Mouse (Mus musculus): Measurements from ENCODE around the gene Gmps. TPM values are rescaled to one million over a fixed set of nuclear protein-coding genes. Genes with fewer than 3 reads are reported as not detected.

Gene Gmps
- total and polyA plus RNA-seq, 2 experiments from 2014 or later = 40.9 to 46.2 TPM

DNA sequence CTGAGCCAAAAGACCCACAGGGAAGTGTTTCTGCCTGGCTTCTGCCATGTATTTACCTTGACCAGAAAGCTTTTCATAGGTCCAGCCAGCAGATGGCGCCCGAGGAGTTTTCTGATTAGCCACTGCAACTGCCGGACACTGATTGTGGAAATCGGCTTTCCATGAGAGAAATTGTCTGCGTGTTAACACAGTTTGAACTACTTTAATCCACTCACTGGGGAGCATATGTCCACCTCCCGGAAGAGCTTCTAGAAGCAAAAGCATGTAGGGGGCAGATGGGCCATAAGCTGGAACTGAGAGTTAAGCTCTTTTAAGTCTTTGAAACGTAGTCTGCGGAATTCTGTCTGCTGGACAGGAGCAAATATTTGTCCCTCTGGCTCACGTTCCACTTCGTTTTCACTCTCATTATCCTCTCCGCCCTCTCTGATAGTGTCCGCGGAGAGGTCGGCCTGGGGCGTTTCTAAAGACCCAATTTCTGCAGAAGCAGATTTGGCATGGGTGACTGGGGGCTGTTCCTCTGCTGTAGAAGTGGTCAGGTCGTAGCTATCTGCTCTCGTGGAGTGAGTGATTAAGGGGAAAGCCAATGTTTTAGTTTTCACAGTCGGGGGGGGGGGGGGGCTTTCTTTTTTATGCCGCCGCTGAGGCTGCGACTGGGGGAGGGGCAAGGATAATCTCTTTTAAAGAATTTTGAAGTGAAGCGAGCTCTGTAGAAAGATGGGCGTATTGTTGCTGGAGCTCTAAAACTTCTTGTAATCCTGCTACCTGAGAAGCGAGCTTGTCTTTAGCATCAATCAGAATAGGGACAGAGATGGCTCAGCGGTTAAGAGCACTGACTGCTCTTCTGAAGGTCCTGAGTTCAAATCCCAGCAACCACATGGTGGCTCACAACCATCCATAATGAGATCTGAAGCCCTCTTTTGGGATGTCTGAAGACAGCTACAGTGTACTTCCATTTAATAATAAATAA, 64.2 kb downstream of the Gmps start:
- no peaks in the 10 kb centered on the region for H3K36me3 ChIP-seq (ENCODE audit: insufficient read depth, low read length)
- peak; percentile 91 for TF ChIP-seq CTCF (IDR thresholded peaks at IDR 0.05)
- H3K27me3 ChIP-seq (ENCODE audit: insufficient read depth, low read length) = no peaks in the 10 kb centered on the region
- ATAC-seq (ENCODE audit: low FRiP score) = peak; percentile 90
- peak overlapping the region; percentile 88 for H3K4me2 ChIP-seq (ENCODE audit: low read depth, low read length, poor library complexity, severe bottlenecking)
- 0 out of 2 replicates have a peak overlapping the region, but pooled peaks have one; percentile 33 for H3K9ac ChIP-seq (replicated peaks; ENCODE audit: low read length, poor library complexity, severe bottlenecking)
- 4% methylated on average over 25 of the region's 25 CpGs for WGBS
- H3K4me1 ChIP-seq (ENCODE audit: insufficient read depth, low read length) = no peaks in the 10 kb centered on the region
- DNase-seq (ENCODE audit: low spot score) = peak; percentile 95
- no peak overlapping the region for H3K27ac ChIP-seq (ENCODE audit: low read depth, low read length)
- H3K9me3 ChIP-seq (ENCODE audit: low read length) = no peaks in the 10 kb centered on the region
- H3K4me3 ChIP-seq (ENCODE audit: low read depth, low read length) = peak overlapping the region; percentile 40

Other genes with a start within 250 kb of the Gmps start
- gene Plch1, start 76.6 kb upstream of the Gmps start, total RNA-seq (2014; rRNA removed) = 19.2 and 23.5 TPM in 2 replicates
- 5.4 and 5.6 TPM in 2 replicates for gene Plch1, start 76.6 kb upstream of the Gmps start, polyA plus RNA-seq (2015; fragmentation: Nextera tagmentation; extraction: Ambion mirVana)
- gene E130311K13Rik, start 46.6 kb upstream of the Gmps start, total RNA-seq (2014; rRNA removed) = 10.3 and 10.6 TPM in 2 replicates
- 10.9 and 11.6 TPM in 2 replicates for gene E130311K13Rik, start 46.6 kb upstream of the Gmps start, polyA plus RNA-seq (2015; fragmentation: Nextera tagmentation; extraction: Ambion mirVana)
- gene Slc33a1, start 11.3 kb upstream of the Gmps start, total RNA-seq (2014; rRNA removed) = 51.7 and 54.5 TPM in 2 replicates
- 15.7 and 16.0 TPM in 2 replicates for gene Slc33a1, start 11.3 kb upstream of the Gmps start, polyA plus RNA-seq (2015; fragmentation: Nextera tagmentation; extraction: Ambion mirVana)
- gene Vmn2r1, start 105.4 kb downstream of the Gmps start, total RNA-seq (2014; rRNA removed) = 0.49 and 0.85 TPM in 2 replicates
- gene Vmn2r1, start 105.4 kb downstream of the Gmps start, polyA plus RNA-seq (2015; fragmentation: Nextera tagmentation; extraction: Ambion mirVana) = 0.09 and 0.14 TPM in 2 replicates
- gene Vmn2r2, start 165.8 kb downstream of the Gmps start, total RNA-seq (2014; rRNA removed) = 0.52 TPM in 1 of 2 replicates, not detected in the other
- 0.04 TPM in 1 of 2 replicates, not detected in the other for gene Vmn2r2, start 165.8 kb downstream of the Gmps start, polyA plus RNA-seq (2015; fragmentation: Nextera tagmentation; extraction: Ambion mirVana)